Mouse (Mus musculus) subcutaneous adipose tissue, adult 2 months (tissue): ENCODE results near the gene Olfr1116. TPM values are rescaled to one million over a fixed set of nuclear protein-coding genes. Genes with fewer than 3 reads are reported as not detected.

Source experiments
- polyA plus RNA-seq: library from polyadenylated mRNA; depleted of rRNA; stranded (reverse); fragments of >200 nt; gene quantifications from 2 replicates; pipeline ENCODE4 v1.2.3, GENCODE M21; 2012; ENCODE audit warnings: low replicate concordance; rRNA removed

The Olfr1116 gene
- not detected in 2 replicates for polyA plus RNA-seq

GRCm38 (mm10) chr2:87267234-87267633 is at the start of gene Olfr1116:
Gene Olfr1116, plus strand, starts transcription at chr2:87267534.

GRCm38 (mm10) chr2:87247713-87248112 is 19.6 kb upstream of the Olfr1116 start, which contains the start of gene Olfr1115:
Gene Olfr1115, plus strand, starts transcription at chr2:87248013.

GRCm38 (mm10) chr2:87307281-87307680 is 39.9 kb downstream of the Olfr1116 start, which contains the start of gene Olfr1118:
Gene Olfr1118, plus strand, starts transcription at chr2:87307581.

Other genes starting within 250 kb of the Olfr1116 start
- gene Olfr1104, start 240.5 kb upstream of the Olfr1116 start, polyA plus RNA-seq: not detected in 2 replicates
- not detected in 2 replicates for gene Olfr1105, start 231.0 kb upstream of the Olfr1116 start, polyA plus RNA-seq
- gene Olfr1106, start 215.3 kb upstream of the Olfr1116 start, polyA plus RNA-seq: not detected in 2 replicates
- not detected in 2 replicates for gene Olfr1107, start 191.7 kb upstream of the Olfr1116 start, polyA plus RNA-seq
- not detected in 2 replicates for gene Olfr1109, start 171.5 kb upstream of the Olfr1116 start, polyA plus RNA-seq
- not detected in 2 replicates for gene Olfr259, start 153.0 kb upstream of the Olfr1116 start, polyA plus RNA-seq
- gene Olfr1110, start 127.2 kb upstream of the Olfr1116 start, polyA plus RNA-seq: not detected in 2 replicates
- gene Olfr1111, start 114.9 kb upstream of the Olfr1116 start, polyA plus RNA-seq: not detected in 2 replicates
- gene Olfr1112, start 79.7 kb upstream of the Olfr1116 start, polyA plus RNA-seq: not detected in 2 replicates
- not detected in 2 replicates for gene Olfr1113, start 58.6 kb upstream of the Olfr1116 start, polyA plus RNA-seq
- gene Olfr1115, start 19.5 kb upstream of the Olfr1116 start, polyA plus RNA-seq: not detected in 2 replicates
- gene Olfr1118, start 40.0 kb downstream of the Olfr1116 start, polyA plus RNA-seq: not detected in 2 replicates
- not detected in 2 replicates for gene Olfr1120, start 87.3 kb downstream of the Olfr1116 start, polyA plus RNA-seq
- gene Olfr1121, start 102.4 kb downstream of the Olfr1116 start, polyA plus RNA-seq: not detected in 2 replicates
- gene Olfr1122, start 118.3 kb downstream of the Olfr1116 start, polyA plus RNA-seq: not detected in 2 replicates
- gene Olfr1123, start 149.1 kb downstream of the Olfr1116 start, polyA plus RNA-seq: not detected in 2 replicates
- not detected in 2 replicates for gene Olfr1124, start 162.7 kb downstream of the Olfr1116 start, polyA plus RNA-seq
- not detected in 2 replicates for gene Olfr1126, start 186.4 kb downstream of the Olfr1116 start, polyA plus RNA-seq
- gene Pramel7, start 229.6 kb downstream of the Olfr1116 start, polyA plus RNA-seq: not detected in 2 replicates
- not detected in 2 replicates for gene Pramel6, start 239.0 kb downstream of the Olfr1116 start, polyA plus RNA-seq